Mouse (Mus musculus) right cerebral cortex, postnatal 4 days (tissue): ENCODE measurements around the gene Cobll1.
A peak's percentile ranks its signal among the peaks of the same experiment; 100 is the strongest.
"Not testable (repeated sequence)": the region's sequence is repeated elsewhere in the genome, so short reads cannot be mapped to it uniquely, and the experiment has no call there.

Experiments used
- DNase-seq: peaks from one replicate; pipeline ENCODE4 v3.0.0-alpha.2; 2022

Gene Cobll1

GRCm38 (mm10) chr2:65238964-65239570 is at the start of gene Cobll1:
Gene Cobll1 (minus strand): TSS chr2:65239403.
- DNase-seq: peak; percentile 18

- no peak for DNase-seq
Observed at GRCm38 (mm10) chr2:65288696-65289095, 49.5 kb upstream of the Cobll1 start.

GRCm38 (mm10) chr2:65285380-65285779 is 46.2 kb upstream of the Cobll1 start:
- no peak for DNase-seq

- DNase-seq: no peak
Observed at GRCm38 (mm10) chr2:65282979-65283378, 43.8 kb upstream of the Cobll1 start.

GRCm38 (mm10) chr2:65279029-65279690 is 40.0 kb upstream of the Cobll1 start:
- DNase-seq: no peak

- DNase-seq: no peak
Observed at GRCm38 (mm10) chr2:65275443-65276061, 36.3 kb upstream of the Cobll1 start.

- DNase-seq: no peak
Observed at GRCm38 (mm10) chr2:65273910-65274309, 34.7 kb upstream of the Cobll1 start.

- no peak for DNase-seq
Observed at GRCm38 (mm10) chr2:65268731-65269130, 29.5 kb upstream of the Cobll1 start.

- no peak for DNase-seq
Observed at GRCm38 (mm10) chr2:65267834-65268233, 28.6 kb upstream of the Cobll1 start.

- DNase-seq: no peak
Observed at GRCm38 (mm10) chr2:65266576-65267299, 27.5 kb upstream of the Cobll1 start.

GRCm38 (mm10) chr2:65262251-65262650 is 23.0 kb upstream of the Cobll1 start:
- DNase-seq: no peak

GRCm38 (mm10) chr2:65260828-65261227 is 21.6 kb upstream of the Cobll1 start:
- DNase-seq: not testable (repeated sequence)

- no peak for DNase-seq
Observed at GRCm38 (mm10) chr2:65260400-65260799, 21.2 kb upstream of the Cobll1 start.

GRCm38 (mm10) chr2:65257446-65257845 is 18.2 kb upstream of the Cobll1 start:
- no peak for DNase-seq

GRCm38 (mm10) chr2:65256494-65257254 is 17.5 kb upstream of the Cobll1 start:
- no peak for DNase-seq

- no peak for DNase-seq
Observed at GRCm38 (mm10) chr2:65250589-65251104, 11.4 kb upstream of the Cobll1 start.

- no peak for DNase-seq
Observed at GRCm38 (mm10) chr2:65249575-65249974, 10.4 kb upstream of the Cobll1 start.

- DNase-seq: no peak
Observed at GRCm38 (mm10) chr2:65240173-65240745, 1.1 kb upstream of the Cobll1 start.

- peak; percentile 46 for DNase-seq
Observed at GRCm38 (mm10) chr2:65238171-65238963, 836 bp downstream of the Cobll1 start.

GRCm38 (mm10) chr2:65237610-65238170 is 1.5 kb downstream of the Cobll1 start:
- DNase-seq: peak; percentile 8

GRCm38 (mm10) chr2:65237116-65237515 is 2.1 kb downstream of the Cobll1 start:
- DNase-seq: no peak
